Mouse (Mus musculus): Measurements from ENCODE around the gene Nkpd1. TPM values are rescaled to one million over a fixed set of nuclear protein-coding genes. Genes with fewer than 3 reads are reported as not detected.
A peak's percentile ranks its signal among the peaks of the same experiment; 100 is the strongest.

The Nkpd1 gene
- polyA plus RNA-seq, 1 experiment: not detected

DNA sequence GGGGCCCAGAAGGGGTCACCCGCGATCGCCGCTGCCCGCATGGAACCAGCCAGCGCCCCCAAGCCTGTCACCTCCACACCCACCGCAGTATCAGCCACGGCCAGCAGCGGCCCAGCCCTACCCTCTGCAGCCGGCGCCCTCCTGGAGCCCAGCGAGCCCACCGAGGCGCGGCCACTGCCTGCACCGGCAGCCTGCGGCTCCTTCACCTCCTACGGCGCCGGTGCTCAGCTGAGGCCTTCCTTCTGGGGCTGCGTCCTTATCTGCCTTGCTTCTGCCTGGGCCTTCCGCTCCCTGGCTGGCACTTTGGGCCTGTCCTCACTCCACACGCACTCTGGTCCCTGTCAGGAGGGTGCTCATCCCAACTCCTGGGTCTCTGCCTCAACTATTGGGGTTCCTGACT is 2.4 kb downstream of the Nkpd1 start:
- H3K4me1 ChIP-seq (ENCODE audit: control insufficient read depth, insufficient read depth, insufficient read length, low read length): peaks cover 4% of the 10 kb centered on the region; the same call in 1 of the 2 replicates
- H3K4me3 ChIP-seq (ENCODE audit: insufficient read depth, low read depth, low read length): no peak overlapping the region
- no peak overlapping the region for H3K27ac ChIP-seq (replicated peaks; ENCODE audit: low read depth, low read length)

GRCm38 (mm10) chr7:19523017-19523756 is 5.5 kb downstream of the Nkpd1 start:
- H3K27ac ChIP-seq (replicated peaks; ENCODE audit: low read depth, low read length): no peak overlapping the region
- peak overlapping the region; percentile 37 for H3K4me3 ChIP-seq (ENCODE audit: insufficient read depth, low read depth, low read length)
- peaks cover 4% of the 10 kb centered on the region; the same call in 1 of the 2 replicates for H3K4me1 ChIP-seq (ENCODE audit: control insufficient read depth, insufficient read depth, insufficient read length, low read length)

DNA sequence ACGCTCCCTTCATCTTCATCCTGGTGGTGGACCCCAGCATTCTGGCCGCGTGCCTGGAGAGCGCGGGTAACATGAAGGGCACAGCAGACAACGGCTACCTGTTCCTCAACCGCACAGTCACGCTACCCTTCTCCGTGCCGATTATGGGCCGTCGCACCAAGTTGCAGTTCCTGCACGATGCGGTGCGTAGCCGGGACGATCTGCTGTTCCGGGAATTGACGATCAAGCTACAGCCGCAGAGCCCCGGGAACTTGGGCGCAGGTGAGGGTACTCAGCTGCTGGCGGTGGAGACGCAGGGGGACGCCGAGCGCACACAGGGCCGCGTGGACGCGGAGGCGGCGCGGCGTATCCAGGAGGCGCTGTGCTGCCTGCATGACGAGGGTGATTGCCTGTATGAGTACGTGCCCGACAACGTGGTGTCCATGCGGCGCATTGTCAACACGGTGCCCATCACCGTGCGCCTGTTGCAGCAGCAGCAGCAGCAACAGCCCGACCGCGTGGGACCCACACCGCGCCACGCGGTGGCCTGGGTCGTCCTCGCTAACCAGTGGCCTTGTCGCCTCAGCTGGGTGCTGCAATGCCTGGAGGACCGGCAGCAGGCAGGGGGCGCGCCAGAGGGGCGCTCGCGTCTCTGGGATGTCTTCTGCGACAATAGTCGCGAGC is 6.2 kb downstream of the Nkpd1 start:
- peaks cover 4% of the 10 kb centered on the region; the same call in 1 of the 2 replicates for H3K4me1 ChIP-seq (ENCODE audit: control insufficient read depth, insufficient read depth, insufficient read length, low read length)

DNA sequence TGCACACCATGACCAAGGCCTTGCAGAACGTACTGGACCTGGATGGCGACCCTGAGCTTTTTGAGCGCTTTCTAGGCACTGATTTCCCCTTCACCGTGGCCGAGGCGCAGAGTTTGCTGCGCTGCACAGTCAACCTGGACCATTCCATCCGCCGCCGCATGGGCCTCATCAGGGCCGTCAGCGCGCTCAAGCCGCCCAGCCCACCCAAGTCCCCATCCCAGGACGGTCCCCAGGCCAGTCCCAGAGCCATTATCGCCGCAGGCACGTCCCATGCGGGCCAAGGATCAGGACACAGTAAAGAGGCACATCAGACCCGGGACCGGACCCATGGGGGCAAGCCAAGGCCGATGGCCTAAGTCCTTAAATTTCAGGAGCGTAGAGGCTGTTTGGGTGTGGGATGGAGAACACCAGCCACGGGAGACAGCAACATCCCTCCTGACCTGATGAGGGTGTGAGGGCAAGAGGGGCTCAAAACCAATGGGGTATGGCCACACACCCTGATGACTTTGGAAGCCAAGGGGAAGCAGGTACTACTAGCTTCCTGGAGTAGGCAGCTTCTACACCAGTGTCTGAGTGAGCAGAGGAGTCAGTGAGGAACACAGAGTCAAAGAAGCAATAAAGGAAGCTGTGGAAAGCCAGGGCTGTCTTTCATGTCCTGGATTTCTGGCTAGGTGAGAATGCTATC is 6.9 kb downstream of the Nkpd1 start:
- peaks cover 4% of the 10 kb centered on the region; the same call in 1 of the 2 replicates for H3K4me1 ChIP-seq (ENCODE audit: control insufficient read depth, insufficient read depth, insufficient read length, low read length)
- H3K4me3 ChIP-seq (ENCODE audit: insufficient read depth, low read depth, low read length): peak overlapping the region; percentile 37; the same call in 1 of the 2 replicates
- H3K27ac ChIP-seq (replicated peaks; ENCODE audit: low read depth, low read length): no peak overlapping the region

More for the DNA sequence above, 6.2 kb downstream of the Nkpd1 start:
- H3K4me3 ChIP-seq (ENCODE audit: insufficient read depth, low read depth, low read length): peak overlapping the region; percentile 37
- no peak overlapping the region for H3K27ac ChIP-seq (replicated peaks; ENCODE audit: low read depth, low read length)

- Histone ChIP-seq H3K4me1 (ENCODE audit: control insufficient read depth, insufficient read depth, insufficient read length, low read length) (peaks cover 4% of the 10 kb centered on the region; the same call in 1 of the 2 replicates), H3K4me3 (ENCODE audit: insufficient read depth, low read depth, low read length) (no peak overlapping the region), H3K27ac (replicated peaks; ENCODE audit: low read depth, low read length) (no peak overlapping the region)
Measured at GRCm38 (mm10) chr7:19525105-19525481, 7.5 kb downstream of the Nkpd1 start.

- Histone ChIP-seq H3K27ac (replicated peaks; ENCODE audit: low read depth, low read length) (no peak overlapping the region), H3K4me3 (ENCODE audit: insufficient read depth, low read depth, low read length) (no peak overlapping the region), H3K4me1 (ENCODE audit: control insufficient read depth, insufficient read depth, insufficient read length, low read length) (no peaks in the 10 kb centered on the region)
Measured at GRCm38 (mm10) chr7:19531077-19531476, 13.4 kb downstream of the Nkpd1 start.

DNA sequence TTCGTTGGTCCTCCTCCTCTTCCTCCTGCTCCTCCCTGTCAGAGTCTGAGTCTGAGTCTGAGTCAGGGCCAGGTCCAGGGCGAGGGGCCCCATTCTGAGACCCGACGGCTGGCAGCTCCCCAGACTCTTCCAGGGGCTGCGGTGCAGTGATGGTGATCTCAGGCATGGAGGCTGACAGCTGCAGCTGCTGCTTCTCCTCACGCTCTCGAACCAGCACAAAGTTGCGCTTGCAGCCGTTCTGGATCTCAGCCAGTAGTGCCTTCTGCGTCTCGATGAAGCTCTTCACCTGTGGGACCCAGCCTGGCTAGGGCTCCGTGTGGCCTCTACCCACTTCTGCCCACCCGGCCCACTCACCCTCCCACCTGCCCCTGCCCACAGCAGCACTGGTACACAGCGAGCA is 14.6 kb downstream of the Nkpd1 start:
- H3K4me3 ChIP-seq (ENCODE audit: insufficient read depth, low read depth, low read length): no peak overlapping the region
- no peak overlapping the region for H3K27ac ChIP-seq (replicated peaks; ENCODE audit: low read depth, low read length)
- H3K4me1 ChIP-seq (ENCODE audit: control insufficient read depth, insufficient read depth, insufficient read length, low read length): no peaks in the 10 kb centered on the region

- no peak overlapping the region for H3K27ac ChIP-seq (replicated peaks; ENCODE audit: low read depth, low read length)
- no peaks in the 10 kb centered on the region for H3K4me1 ChIP-seq (ENCODE audit: control insufficient read depth, insufficient read depth, insufficient read length, low read length)
- H3K4me3 ChIP-seq (ENCODE audit: insufficient read depth, low read depth, low read length): no peak overlapping the region
Measured at GRCm38 (mm10) chr7:19534676-19535075, 17.0 kb downstream of the Nkpd1 start.

- Histone ChIP-seq H3K27ac (replicated peaks; ENCODE audit: low read depth, low read length) (no peak overlapping the region), H3K4me1 (ENCODE audit: control insufficient read depth, insufficient read depth, insufficient read length, low read length) (peaks cover 22% of the 10 kb centered on the region), H3K4me3 (ENCODE audit: insufficient read depth, low read depth, low read length) (no peak overlapping the region)
Measured at GRCm38 (mm10) chr7:19540771-19541566, 23.3 kb downstream of the Nkpd1 start.

DNA sequence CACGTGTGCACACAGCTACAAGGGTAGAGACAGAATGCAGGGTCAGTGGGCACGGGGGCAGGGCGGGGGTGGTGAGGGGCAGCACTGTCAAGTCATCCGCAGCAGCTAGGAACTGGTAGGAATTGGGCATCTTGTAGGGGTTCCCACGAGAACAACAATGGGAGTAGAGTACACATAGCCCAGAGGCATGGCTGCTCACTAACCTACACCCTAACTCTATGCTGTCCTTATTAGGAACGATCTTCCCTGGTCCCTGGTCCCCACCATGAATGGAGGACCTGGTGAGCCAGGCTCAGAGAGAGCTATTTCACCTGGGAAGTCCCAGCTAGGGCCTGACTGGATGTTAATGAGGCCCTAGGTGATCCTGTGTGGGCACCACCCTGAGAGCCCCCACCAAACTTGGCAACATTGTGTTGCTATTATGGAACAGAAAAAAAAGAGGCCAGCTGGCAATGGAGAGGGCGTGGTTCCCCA is 24.1 kb downstream of the Nkpd1 start:
- peaks cover 25% of the 10 kb centered on the region for H3K4me1 ChIP-seq (ENCODE audit: control insufficient read depth, insufficient read depth, insufficient read length, low read length)
- H3K4me3 ChIP-seq (ENCODE audit: insufficient read depth, low read depth, low read length): no peak overlapping the region
- H3K27ac ChIP-seq (replicated peaks; ENCODE audit: low read depth, low read length): no peak overlapping the region

DNA sequence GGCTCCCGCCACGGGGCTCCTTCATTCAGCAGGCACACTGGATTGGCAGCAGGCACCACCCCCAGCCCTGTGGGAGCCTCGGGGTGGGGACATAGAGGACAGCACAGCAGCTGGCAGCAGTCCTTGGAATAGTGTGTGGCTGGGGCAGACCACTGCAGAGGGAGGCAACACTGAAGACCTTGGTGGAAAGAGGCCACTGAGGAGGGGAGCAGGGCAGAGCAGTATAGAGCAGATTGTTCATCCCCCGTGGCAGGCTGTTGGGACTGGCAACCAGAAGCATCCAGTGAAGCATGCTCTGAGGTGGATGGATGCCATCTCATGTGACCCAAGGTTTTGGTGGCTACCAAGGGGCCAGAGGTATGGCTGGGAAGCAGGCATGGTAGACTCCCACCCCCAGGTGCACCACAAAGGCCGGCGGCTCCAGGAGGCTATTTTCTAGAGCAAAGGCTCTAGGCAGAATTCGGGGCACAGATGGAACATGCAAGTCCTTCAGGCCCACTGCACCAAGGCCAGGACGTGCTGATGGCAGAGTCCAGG is 24.6 kb downstream of the Nkpd1 start:
- Histone ChIP-seq H3K27ac (replicated peaks; ENCODE audit: low read depth, low read length) (no peak overlapping the region), H3K4me1 (ENCODE audit: control insufficient read depth, insufficient read depth, insufficient read length, low read length) (peaks cover 28% of the 10 kb centered on the region), H3K4me3 (ENCODE audit: insufficient read depth, low read depth, low read length) (no peak overlapping the region)

GRCm38 (mm10) chr7:19543584-19543983 is 25.9 kb downstream of the Nkpd1 start:
- Histone ChIP-seq H3K4me3 (ENCODE audit: insufficient read depth, low read depth, low read length) (no peak overlapping the region), H3K4me1 (ENCODE audit: control insufficient read depth, insufficient read depth, insufficient read length, low read length) (peaks cover 33% of the 10 kb centered on the region), H3K27ac (replicated peaks; ENCODE audit: low read depth, low read length) (no peak overlapping the region)

DNA sequence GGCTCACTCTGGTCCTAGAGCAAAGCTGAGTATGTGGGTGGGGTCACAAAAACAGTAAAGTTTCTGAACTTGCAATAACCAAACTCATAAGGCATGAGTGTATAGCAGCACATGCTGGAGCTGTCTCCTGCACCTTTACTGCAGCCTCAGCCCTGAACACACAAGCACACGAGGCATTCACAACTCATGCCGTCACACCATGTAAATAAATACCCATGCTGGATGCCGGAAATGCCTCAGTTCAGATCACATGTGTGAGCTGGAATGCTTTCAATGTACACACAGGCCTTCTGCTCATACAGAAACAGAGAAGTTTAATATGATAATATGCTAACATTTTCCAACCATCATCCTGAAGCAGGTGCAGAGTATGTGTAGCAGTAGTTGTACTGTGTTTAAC is 28.4 kb downstream of the Nkpd1 start:
- peaks cover 31% of the 10 kb centered on the region for H3K4me1 ChIP-seq (ENCODE audit: control insufficient read depth, insufficient read depth, insufficient read length, low read length)
- no peak overlapping the region for H3K4me3 ChIP-seq (ENCODE audit: insufficient read depth, low read depth, low read length)
- H3K27ac ChIP-seq (replicated peaks; ENCODE audit: low read depth, low read length): no peak overlapping the region

DNA sequence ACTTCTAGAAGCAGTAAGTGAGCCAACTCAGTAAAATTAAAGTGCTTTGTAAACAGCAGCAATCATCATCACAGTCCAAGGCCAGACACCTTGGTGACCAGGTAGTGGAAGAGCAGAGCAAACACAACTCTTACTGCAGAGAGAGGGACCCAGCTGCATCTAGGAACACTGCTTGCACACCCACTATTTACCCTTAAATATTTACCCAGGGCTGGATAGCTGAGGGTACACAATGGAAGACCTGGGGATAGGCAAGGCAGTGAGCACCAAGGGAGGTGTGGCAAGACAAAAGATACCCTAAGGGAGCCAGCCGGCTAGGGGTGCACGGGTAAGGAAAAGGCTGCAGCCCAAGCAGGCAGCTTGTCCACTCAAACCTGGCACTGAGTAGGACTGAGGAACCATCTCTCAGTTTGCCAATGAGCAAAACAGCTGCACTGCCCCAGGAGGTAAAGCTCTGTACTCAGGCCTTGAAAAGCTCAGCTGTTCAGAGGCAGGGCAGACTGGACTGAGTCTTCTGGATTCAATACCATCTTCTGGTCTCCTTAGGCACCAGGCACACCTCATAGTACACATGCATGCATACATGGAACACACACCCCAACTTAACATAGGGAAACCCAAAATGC is 29.8 kb downstream of the Nkpd1 start:
- no peak overlapping the region for H3K27ac ChIP-seq (replicated peaks; ENCODE audit: low read depth, low read length)
- peaks cover 22% of the 10 kb centered on the region for H3K4me1 ChIP-seq (ENCODE audit: control insufficient read depth, insufficient read depth, insufficient read length, low read length)
- no peak overlapping the region for H3K4me3 ChIP-seq (ENCODE audit: insufficient read depth, low read depth, low read length)
